Mouse (Mus musculus): ENCODE data around the gene Pla2g12a.

GRCm38 (mm10) chr3:129930213-129930778 is 51.9 kb downstream of the Pla2g12a start:
- TF ChIP-seq CTCF (IDR thresholded peaks at IDR 0.05; ENCODE audit: borderline replicate concordance, control insufficient read depth, extremely low read depth, insufficient read depth, low read length, poor library complexity) (no peak), POLR2A (IDR thresholded peaks at IDR 0.05; ENCODE audit: control insufficient read depth, extremely low read depth, insufficient read depth, low read length, poor library complexity) (no peak)
